Mouse (Mus musculus) lung, postnatal 0 days (tissue): ENCODE data around the gene Rps6kl1. TPM values are rescaled to one million over a fixed set of nuclear protein-coding genes. Genes with fewer than 3 reads are reported as not detected.
A peak's percentile ranks its signal among the peaks of the same experiment; 100 is the strongest.

Source experiments
- ATAC-seq: fragments of 200-750 bp; cut with Nextera tagmentation; 2 replicates; pipeline ENCODE4 v1.8.0; 2017; ENCODE audit warnings: moderate library complexity
- DNase-seq: peaks from one replicate; pipeline ENCODE4 v3.0.0-alpha.2; 2016; ENCODE audit warnings: low spot score
- H3K27ac ChIP-seq: fragments of 300-500 bp; sonication (generic); 2 replicates; pipeline ENCODE4 v1.5.1; 2014; ENCODE audit warnings: antibody characterized with exemption, mild to moderate bottlenecking, low read length, mixed read lengths
- H3K27me3 ChIP-seq: fragments of 300-500 bp; sonication (generic); replicated peaks from 2 replicates; pipeline ENCODE4 v1.6.1; 2014; ENCODE audit warnings: low read length, mixed read lengths; ENCODE audit not compliant: insufficient read depth
- H3K36me3 ChIP-seq: fragments of 300-500 bp; sonication (generic); 2 replicates; pipeline ENCODE4 v1.6.1; 2014; ENCODE audit warnings: low read length, mixed read lengths; ENCODE audit not compliant: insufficient read depth
- H3K4me1 ChIP-seq: fragments of 300-500 bp; sonication (generic); 2 replicates; pipeline ENCODE4 v1.6.1; 2014; ENCODE audit warnings: antibody characterized with exemption, low read depth, low read length, mixed read lengths; ENCODE audit not compliant: insufficient read depth
- H3K4me2 ChIP-seq: fragments of 300-500 bp; sonication (generic); replicated peaks from 2 replicates; pipeline ENCODE4 v1.6.1; 2014; ENCODE audit warnings: low read depth, mild to moderate bottlenecking, low read length, moderate library complexity, mixed read lengths
- H3K4me3 ChIP-seq: fragments of 300-500 bp; sonication (generic); 2 replicates; pipeline ENCODE4 v1.5.1; 2014; ENCODE audit warnings: low read depth, low read length
- H3K9ac ChIP-seq: fragments of 300-500 bp; sonication (generic); replicated peaks from 2 replicates; pipeline ENCODE4 v1.6.1; 2014; ENCODE audit warnings: low read depth, mild to moderate bottlenecking
- H3K9me3 ChIP-seq: fragments of 300-500 bp; sonication (generic); 2 replicates; pipeline ENCODE4 v1.6.1; 2016; ENCODE audit warnings: low read length, mixed read lengths
- CTCF ChIP-seq: IDR thresholded peaks from 2 replicates; pipeline ENCODE4 v1.5.1; 2016; ENCODE audit warnings: antibody characterized with exemption, mild to moderate bottlenecking
- EP300 ChIP-seq: IDR thresholded peaks from 2 replicates; pipeline ENCODE4 v1.6.1; 2016; ENCODE audit warnings: antibody characterized with exemption, mild to moderate bottlenecking, control low read depth
- WGBS: fragments of 180-500 bp; shearing (Covaris S2); extraction: QIAGEN DNeasy Blood & Tissue Kit; methylation state at CpG from one replicate; pipeline ENCODE4 v1.1.7; 2014; 5-methylcytosine and 5-hydroxymethylcytosine counted together
- polyA plus RNA-seq: library from polyadenylated mRNA; unstranded; fragments of >200 nt; fragmentation: Nextera tagmentation; extraction: Ambion mirVana; gene quantifications from 2 replicates; pipeline ENCODE4 v1.2.1, GENCODE M21; 2015

The Rps6kl1 gene
- polyA plus RNA-seq, 1 experiment from 2014 or later: 0.82 TPM

DNA sequence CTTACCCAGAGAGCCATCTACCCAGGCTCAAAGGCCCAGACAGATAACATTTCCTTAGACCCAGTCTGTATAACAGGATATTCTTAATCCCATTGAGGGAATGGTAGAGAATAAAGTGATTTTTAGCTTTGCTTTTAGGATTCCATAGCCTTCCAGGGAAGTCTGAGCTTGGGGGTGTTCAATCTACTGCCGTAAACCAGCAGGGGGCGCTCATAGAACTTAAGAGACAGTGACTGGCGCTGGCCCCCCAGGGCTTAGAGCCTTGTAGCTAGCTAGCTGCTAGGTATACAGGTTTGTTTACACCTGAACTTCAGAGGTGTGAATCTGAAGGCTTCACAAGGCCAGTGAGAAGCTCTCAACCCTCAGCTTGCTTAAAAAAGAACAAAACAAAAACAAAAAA lies 58.9 kb downstream of the Rps6kl1 start:
- H3K9me3 ChIP-seq: no peaks in the 10 kb centered on the region
- 0 out of 2 replicates have a peak, but pooled peaks cover 3% of the 10 kb centered on the region for H3K4me1 ChIP-seq
- H3K36me3 ChIP-seq: no peaks in the 10 kb centered on the region
- WGBS: 6% methylated on average over 3 of the region's 3 CpGs
- no peak overlapping the region for H3K9ac ChIP-seq
- peak; percentile 86 for DNase-seq
- no peak overlapping the region for H3K4me3 ChIP-seq
- no peak overlapping the region for H3K4me2 ChIP-seq
- peak; percentile 49; the same call in 1 of the 2 replicates for ATAC-seq
- H3K27me3 ChIP-seq: no peaks in the 10 kb centered on the region
- no peak overlapping the region for H3K27ac ChIP-seq
- TF ChIP-seq CTCF (peak; percentile 77), EP300 (no peak)

GRCm38 (mm10) chr12:85091190-85091589 lies 59.9 kb downstream of the Rps6kl1 start:
- H3K4me3 ChIP-seq: no peak overlapping the region
- DNase-seq (no peak), ATAC-seq (no peak)
- H3K27ac ChIP-seq: no peak overlapping the region
- 0 out of 2 replicates have a peak, but pooled peaks cover 3% of the 10 kb centered on the region for H3K4me1 ChIP-seq
- no peak overlapping the region for H3K9ac ChIP-seq
- no peaks in the 10 kb centered on the region for H3K36me3 ChIP-seq
- TF ChIP-seq EP300 (no peak), CTCF (no peak)
- H3K27me3 ChIP-seq: no peaks in the 10 kb centered on the region
- WGBS: 78% methylated on average over 3 of the region's 3 CpGs
- H3K9me3 ChIP-seq: no peaks in the 10 kb centered on the region
- no peak overlapping the region for H3K4me2 ChIP-seq

- ATAC-seq (no peak), DNase-seq (no peak)
- 91% methylated on average over 12 of the region's 12 CpGs for WGBS
- H3K4me1 ChIP-seq: no peaks in the 10 kb centered on the region
- H3K9ac ChIP-seq: no peak overlapping the region
- no peaks in the 10 kb centered on the region for H3K27me3 ChIP-seq
- H3K4me2 ChIP-seq: no peak overlapping the region
- H3K9me3 ChIP-seq: no peaks in the 10 kb centered on the region
- H3K4me3 ChIP-seq: no peak overlapping the region
- no peak for TF ChIP-seq CTCF
- no peak for TF ChIP-seq EP300
- no peaks in the 10 kb centered on the region for H3K36me3 ChIP-seq
- H3K27ac ChIP-seq: no peak overlapping the region
Measured at GRCm38 (mm10) chr12:85087845-85088244, 63.2 kb downstream of the Rps6kl1 start.

Other genes with a start within 250 kb of the Rps6kl1 start
- 97.1 and 114 TPM in 2 replicates for gene Fcf1, start 180.4 kb downstream of the Rps6kl1 start, polyA plus RNA-seq
- 7.3 and 7.8 TPM in 2 replicates for gene Arel1, start 180.4 kb downstream of the Rps6kl1 start, polyA plus RNA-seq
- 12.3 and 15.8 TPM in 2 replicates for gene Ylpm1, start 154.9 kb downstream of the Rps6kl1 start, polyA plus RNA-seq
- gene Prox2, start 40.5 kb downstream of the Rps6kl1 start, polyA plus RNA-seq: 3.7 and 5.6 TPM in 2 replicates
- 70.7 and 72.5 TPM in 2 replicates for gene Dlst, start 40.4 kb downstream of the Rps6kl1 start, polyA plus RNA-seq
- gene Pgf, start 26.5 kb upstream of the Rps6kl1 start, polyA plus RNA-seq: 12.7 and 19.0 TPM in 2 replicates
- 58.7 and 64.9 TPM in 2 replicates for gene Eif2b2, start 68.2 kb upstream of the Rps6kl1 start, polyA plus RNA-seq
- gene Mlh3, start 119.3 kb upstream of the Rps6kl1 start, polyA plus RNA-seq: 4.2 and 5.0 TPM in 2 replicates
- gene Acyp1, start 137.2 kb upstream of the Rps6kl1 start, polyA plus RNA-seq: 54.9 and 68.2 TPM in 2 replicates
- 2.6 and 2.7 TPM in 2 replicates for gene Zc2hc1c, start 137.3 kb upstream of the Rps6kl1 start, polyA plus RNA-seq
- 11.1 and 11.5 TPM in 2 replicates for gene Nek9, start 188.1 kb upstream of the Rps6kl1 start, polyA plus RNA-seq
- gene Tmed10, start 223.6 kb upstream of the Rps6kl1 start, polyA plus RNA-seq: 329 and 354 TPM in 2 replicates